Mouse (Mus musculus): ENCODE measurements around the gene Lrp3. TPM values are rescaled to one million over a fixed set of nuclear protein-coding genes. Genes with fewer than 3 reads are reported as not detected.

Gene Lrp3
- total RNA-seq (2023) = under 1 TPM in 1 of 2 experiments, not detected in 1; 0.09 TPM

DNA sequence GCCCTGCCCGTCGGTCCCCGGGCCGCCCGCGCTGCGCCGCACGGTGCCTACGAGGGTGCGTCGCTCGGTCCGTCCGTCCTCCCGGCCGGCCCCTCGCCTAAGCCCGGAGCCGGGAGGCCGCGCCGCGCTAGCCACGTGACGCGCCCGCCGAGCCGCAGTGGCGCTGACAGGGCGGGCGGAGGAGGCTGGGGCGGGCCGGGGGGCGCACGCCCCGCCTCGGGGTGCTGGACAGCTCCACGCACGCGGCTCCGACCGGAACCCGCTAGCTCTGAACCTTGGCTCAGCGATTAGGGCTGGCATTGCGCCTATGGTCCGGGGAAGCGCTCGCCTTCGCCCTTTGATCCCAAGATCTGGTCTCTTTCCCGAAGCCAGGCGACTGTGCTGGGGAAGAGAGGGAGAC lies at the start of gene Lrp3:
Gene Lrp3 (minus strand): TSS at position 274 of the 400 bp plus-strand sequence.

GRCm38 (mm10) chr7:35185889-35186569 lies 29.3 kb downstream of the Lrp3 start, which contains the start of gene Slc7a10:
Gene Slc7a10 (plus strand): TSS chr7:35186385.

Other genes with a start within 250 kb of the Lrp3 start
- 10 to 100 TPM; 33.7 to 43.1 TPM for gene Cebpg, start 158.9 kb downstream of the Lrp3 start, total RNA-seq (2023)
- gene Cebpa, start 96.2 kb downstream of the Lrp3 start, total RNA-seq (2023) = 10 to 100 TPM; 61.3 to 71.8 TPM
- gene Slc7a10, start 29.1 kb downstream of the Lrp3 start, total RNA-seq (2023) = not detected
- 1 to 10 TPM; 7.6 to 9.3 TPM for gene Gpatch1, start 102.9 kb upstream of the Lrp3 start, total RNA-seq (2023)
- under 1 TPM; 0.13 to 0.72 TPM for gene Rhpn2, start 118.7 kb upstream of the Lrp3 start, total RNA-seq (2023)
- gene Faap24, start 181.3 kb upstream of the Lrp3 start, total RNA-seq (2023) = 1 to 10 TPM; 6.8 to 8.1 TPM
- gene Cep89, start 181.5 kb upstream of the Lrp3 start, total RNA-seq (2023) = 10 to 100 TPM; 10.8 to 12.0 TPM
- gene Slc7a9, start 233.3 kb upstream of the Lrp3 start, total RNA-seq (2023) = not detected